Mouse (Mus musculus) lung, embryonic 14.5 days (tissue): Measurements from ENCODE around the gene Ankrd36. TPM values are rescaled to one million over a fixed set of nuclear protein-coding genes. Genes with fewer than 3 reads are reported as not detected.
A peak's percentile ranks its signal among the peaks of the same experiment; 100 is the strongest.
"Not testable (repeated sequence)": the region's sequence is repeated elsewhere in the genome, so short reads cannot be mapped to it uniquely, and the experiment has no call there.

ENCODE experiments used
- ATAC-seq: fragments of 200-750 bp; cut with Nextera tagmentation; 2 replicates; pipeline ENCODE4 v1.8.0; 2017; ENCODE audit warnings: mild to moderate bottlenecking, moderate TSS enrichment, moderate library complexity; ENCODE audit not compliant: insufficient read depth
- DNase-seq: peaks from one replicate; pipeline ENCODE4 v3.0.0-alpha.2; 2015
- H3K27ac ChIP-seq: fragments of 300-500 bp; sonication (generic); 2 replicates; pipeline ENCODE4 v1.5.1; 2014; ENCODE audit warnings: low read depth, mild to moderate bottlenecking, moderate library complexity
- H3K27me3 ChIP-seq: fragments of 300-500 bp; sonication (generic); 2 replicates; pipeline ENCODE4 v1.6.1; 2014; ENCODE audit warnings: low read length, control low read depth; ENCODE audit not compliant: insufficient read depth
- H3K36me3 ChIP-seq: fragments of 300-500 bp; sonication (generic); 2 replicates; pipeline ENCODE4 v1.6.1; 2014; ENCODE audit warnings: control low read depth; ENCODE audit not compliant: insufficient read depth
- H3K4me1 ChIP-seq: fragments of 300-500 bp; sonication (generic); 2 replicates; pipeline ENCODE4 v1.6.1; 2014; ENCODE audit warnings: antibody characterized with exemption, control low read depth; ENCODE audit not compliant: insufficient read depth
- H3K4me2 ChIP-seq: fragments of 300-500 bp; sonication (generic); 2 replicates; pipeline ENCODE4 v1.6.1; 2014; ENCODE audit warnings: mild to moderate bottlenecking
- H3K4me3 ChIP-seq: fragments of 300-500 bp; sonication (generic); 2 replicates; pipeline ENCODE4 v1.5.1; 2014; ENCODE audit warnings: low read depth, low read length
- H3K9ac ChIP-seq: fragments of 300-500 bp; sonication (generic); 2 replicates; pipeline ENCODE4 v1.6.1; 2014
- H3K9me3 ChIP-seq: fragments of 300-500 bp; sonication (generic); 2 replicates; pipeline ENCODE4 v1.6.1; 2016; ENCODE audit warnings: low read depth, low read length, control low read depth
- CTCF ChIP-seq: IDR thresholded peaks from 2 replicates; pipeline ENCODE4 v1.5.1; 2016; ENCODE audit warnings: antibody characterized with exemption, low read depth
- WGBS: fragments of 180-500 bp; shearing (Covaris S2); extraction: QIAGEN DNeasy Blood & Tissue Kit; methylation state at CpG from one replicate; pipeline ENCODE4 v1.1.7; 2014; 5-methylcytosine and 5-hydroxymethylcytosine counted together
- polyA plus RNA-seq: library from polyadenylated mRNA; unstranded; fragments of >200 nt; fragmentation: Nextera tagmentation; extraction: Ambion mirVana; gene quantifications from 2 replicates; pipeline ENCODE4 v1.2.1, GENCODE M21; 2014

Gene Ankrd36
- polyA plus RNA-seq, 1 experiment from 2014 or later: not detected

DNA sequence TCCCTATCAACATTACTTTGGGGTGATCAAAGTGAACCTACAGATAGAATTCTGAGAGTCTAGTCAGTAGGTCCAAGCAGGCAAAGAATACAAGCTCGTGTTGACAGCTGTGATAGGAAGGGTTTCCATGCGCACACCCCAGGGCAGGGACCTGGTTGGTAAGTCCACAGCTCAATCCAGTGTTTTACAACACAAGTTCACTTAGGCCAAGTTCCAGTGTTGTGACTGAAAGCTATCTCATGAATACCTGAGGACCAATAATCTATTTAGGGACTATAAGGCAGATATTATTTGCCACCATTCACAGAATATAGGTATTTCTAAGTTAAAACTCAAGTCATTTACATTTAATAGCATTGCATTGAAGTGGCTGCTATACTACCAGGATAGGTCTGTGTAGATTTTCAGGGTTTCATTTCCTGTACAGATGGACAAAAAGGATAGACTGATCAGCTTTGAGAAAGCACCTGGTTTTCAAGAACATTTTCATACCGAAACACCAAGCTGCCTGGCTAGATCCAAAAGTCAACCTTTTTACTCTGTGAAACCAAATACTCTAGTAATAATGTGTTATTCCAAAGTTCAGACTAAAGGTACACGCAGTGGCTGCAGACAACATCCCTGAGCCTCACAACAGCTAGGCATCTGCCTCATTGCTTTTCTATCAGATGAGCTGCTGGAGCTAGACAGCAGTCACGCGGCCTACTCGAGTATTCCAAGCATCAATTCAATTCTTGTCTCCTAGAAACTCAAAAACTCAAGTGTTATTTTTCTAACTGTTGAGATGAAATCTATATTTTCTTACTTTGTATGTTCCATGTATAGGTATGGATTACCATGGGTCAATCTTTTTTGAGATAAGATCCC, 42.7 kb upstream of the Ankrd36 start:
- no peaks in the 10 kb centered on the region for H3K4me1 ChIP-seq
- no peak for DNase-seq
- no peaks in the 10 kb centered on the region for H3K9me3 ChIP-seq
- H3K4me2 ChIP-seq: no peak overlapping the region
- H3K4me3 ChIP-seq: no peak overlapping the region
- no peaks in the 10 kb centered on the region for H3K27me3 ChIP-seq
- 87% methylated on average over 7 of the region's 7 CpGs for WGBS
- no peak for ATAC-seq
- peaks cover 88% of the 10 kb centered on the region for H3K36me3 ChIP-seq
- H3K27ac ChIP-seq: no peak overlapping the region
- TF ChIP-seq CTCF: no peak
- no peak overlapping the region for H3K9ac ChIP-seq

DNA sequence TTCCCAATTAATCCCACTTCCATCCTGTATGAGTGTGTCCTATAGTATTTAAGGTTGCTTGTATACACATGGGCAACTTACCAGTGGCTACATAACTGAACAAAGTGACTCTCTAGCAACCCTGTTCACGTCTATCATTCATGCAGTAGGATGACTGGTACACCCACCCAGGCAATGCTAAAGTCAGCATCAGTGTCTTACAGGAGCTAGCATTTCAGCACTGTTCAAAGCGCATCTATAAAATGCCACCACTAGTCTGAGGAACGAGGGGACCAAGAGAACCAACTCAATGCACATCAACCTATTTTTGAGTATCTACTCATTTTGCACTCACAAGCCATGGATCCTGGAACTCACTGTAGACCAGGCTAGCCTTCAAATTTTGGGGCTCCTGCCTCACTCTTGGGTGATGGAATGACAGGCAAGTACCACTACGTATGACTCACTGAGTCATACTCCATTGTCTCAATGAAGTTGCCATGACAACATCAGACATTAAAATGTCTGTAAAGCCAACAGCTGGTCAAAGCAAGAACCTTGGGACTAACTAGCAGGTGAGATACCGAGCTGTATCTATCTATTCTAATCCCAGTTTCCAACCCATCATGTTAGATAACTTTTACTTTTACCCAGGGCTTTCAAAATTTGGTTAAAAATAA, 41.5 kb upstream of the Ankrd36 start:
- H3K36me3 ChIP-seq: peaks cover 91% of the 10 kb centered on the region
- ATAC-seq: no peak
- 84% methylated on average over 5 of the region's 5 CpGs for WGBS
- DNase-seq: no peak
- H3K27me3 ChIP-seq: no peaks in the 10 kb centered on the region
- no peak overlapping the region for H3K4me3 ChIP-seq
- peak; percentile 2; the same call in 1 of the 2 replicates for TF ChIP-seq CTCF
- no peak overlapping the region for H3K9ac ChIP-seq
- no peak overlapping the region for H3K4me2 ChIP-seq
- H3K27ac ChIP-seq: no peak overlapping the region
- no peaks in the 10 kb centered on the region for H3K4me1 ChIP-seq
- no peaks in the 10 kb centered on the region for H3K9me3 ChIP-seq

DNA sequence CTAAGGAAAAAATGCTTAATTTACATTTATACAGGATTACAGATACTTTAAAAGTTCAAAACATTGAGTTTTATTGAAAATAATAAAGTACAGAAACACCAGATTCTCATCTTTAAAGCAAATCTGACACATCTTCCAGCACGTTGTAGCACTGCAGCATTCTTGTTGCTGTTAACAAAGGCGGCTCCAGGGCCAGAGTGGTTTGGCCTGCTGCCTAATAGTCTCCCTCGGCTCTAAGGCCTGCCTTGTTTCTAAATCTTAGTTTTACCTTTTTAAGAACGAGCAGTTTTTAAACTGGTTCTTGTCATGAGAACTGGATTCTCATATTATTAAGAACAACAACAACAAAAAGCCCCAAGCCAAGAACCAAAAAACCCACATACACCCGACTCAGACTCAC, 40.6 kb upstream of the Ankrd36 start:
- ATAC-seq (no peak), DNase-seq (no peak)
- Histone ChIP-seq H3K4me3 (no peak overlapping the region), H3K27me3 (no peaks in the 10 kb centered on the region), H3K9ac (no peak overlapping the region), H3K36me3 (peaks cover 91% of the 10 kb centered on the region), H3K4me2 (no peak overlapping the region), H3K4me1 (no peaks in the 10 kb centered on the region), H3K27ac (no peak overlapping the region), H3K9me3 (no peaks in the 10 kb centered on the region)
- no peak for TF ChIP-seq CTCF
- 52% methylated on average over 5 of the region's 5 CpGs for WGBS

DNA sequence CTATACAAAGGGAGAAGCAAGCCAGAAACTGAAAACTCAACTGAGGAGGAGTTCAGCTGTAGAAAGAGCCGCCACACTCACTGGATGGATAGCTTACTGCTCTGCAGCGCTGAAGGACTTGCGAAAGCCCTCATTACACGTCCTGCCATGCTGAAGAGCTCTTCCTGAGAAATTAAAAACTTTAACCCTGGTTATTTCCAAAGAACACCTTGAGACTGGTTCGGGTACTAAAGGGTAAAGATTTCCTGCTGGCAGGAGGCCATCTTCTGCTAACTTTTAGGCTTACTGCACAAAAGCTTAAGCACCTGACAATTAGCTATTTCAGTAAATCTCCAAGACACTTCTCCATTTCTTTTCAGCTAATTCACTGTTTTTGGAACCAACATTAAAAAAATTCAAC, 39.3 kb upstream of the Ankrd36 start:
- Histone ChIP-seq H3K4me3 (no peak overlapping the region), H3K27ac (no peak overlapping the region), H3K36me3 (peaks cover 91% of the 10 kb centered on the region), H3K27me3 (no peaks in the 10 kb centered on the region), H3K9ac (no peak overlapping the region), H3K4me2 (no peak overlapping the region), H3K4me1 (no peaks in the 10 kb centered on the region), H3K9me3 (no peaks in the 10 kb centered on the region)
- no peak for ATAC-seq
- 72% methylated on average over 5 of the region's 5 CpGs for WGBS
- DNase-seq: no peak
- TF ChIP-seq CTCF: no peak

DNA sequence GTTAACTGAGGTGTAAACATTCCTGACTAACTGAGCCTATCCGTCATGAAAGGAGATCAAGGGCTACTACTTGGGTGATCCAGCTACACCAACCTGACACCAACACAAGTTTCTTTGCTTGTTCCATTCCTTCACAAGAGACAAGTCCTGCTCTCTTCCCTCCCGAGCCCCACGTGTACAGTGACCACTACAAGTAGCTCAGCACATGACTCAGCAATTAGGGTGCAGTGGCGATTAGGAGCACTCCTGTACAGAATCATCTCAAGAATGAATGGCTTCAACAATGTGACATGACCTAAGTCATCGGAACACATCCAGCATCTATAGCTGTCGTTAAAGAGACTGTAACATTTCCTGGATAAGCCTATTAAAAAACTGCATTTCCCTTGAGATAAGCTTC, 38.8 kb upstream of the Ankrd36 start:
- DNase-seq (no peak), ATAC-seq (no peak)
- no peaks in the 10 kb centered on the region for H3K9me3 ChIP-seq
- 68% methylated on average over 6 of the region's 6 CpGs for WGBS
- no peak for TF ChIP-seq CTCF
- no peak overlapping the region for H3K4me2 ChIP-seq
- no peaks in the 10 kb centered on the region for H3K4me1 ChIP-seq
- no peak overlapping the region for H3K4me3 ChIP-seq
- H3K27me3 ChIP-seq: no peaks in the 10 kb centered on the region
- H3K9ac ChIP-seq: no peak overlapping the region
- no peak overlapping the region for H3K27ac ChIP-seq
- peaks cover 86% of the 10 kb centered on the region for H3K36me3 ChIP-seq

DNA sequence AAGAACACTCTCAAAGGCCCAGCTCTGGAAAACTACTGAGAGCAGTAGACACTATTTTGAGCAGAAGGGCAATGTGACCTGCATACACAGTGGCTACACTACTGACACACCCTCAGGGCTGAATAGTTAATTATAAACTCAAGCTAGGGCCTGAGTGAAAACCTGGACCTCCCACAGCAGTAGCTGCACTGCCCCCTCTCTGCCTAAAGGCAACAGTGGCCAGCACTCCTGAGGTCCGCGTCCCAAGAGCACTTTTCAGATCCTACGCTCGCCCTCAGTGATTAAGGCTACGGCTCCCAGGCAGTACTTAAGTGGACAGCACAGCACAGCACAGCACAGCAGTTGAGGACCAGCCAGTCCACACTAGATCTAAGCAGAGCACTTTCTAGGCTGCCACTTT, 36.4 kb upstream of the Ankrd36 start:
- DNase-seq: no peak
- peaks cover 71% of the 10 kb centered on the region for H3K36me3 ChIP-seq
- no peak overlapping the region for H3K27ac ChIP-seq
- no peaks in the 10 kb centered on the region for H3K9me3 ChIP-seq
- H3K27me3 ChIP-seq: no peaks in the 10 kb centered on the region
- 0 out of 2 replicates have a peak, but pooled peaks have one; percentile 15 for TF ChIP-seq CTCF
- H3K4me3 ChIP-seq: no peak overlapping the region
- ATAC-seq: no peak
- H3K9ac ChIP-seq: no peak overlapping the region
- no peak overlapping the region for H3K4me2 ChIP-seq
- 74% methylated on average over 5 of the region's 5 CpGs for WGBS
- H3K4me1 ChIP-seq: no peaks in the 10 kb centered on the region

DNA sequence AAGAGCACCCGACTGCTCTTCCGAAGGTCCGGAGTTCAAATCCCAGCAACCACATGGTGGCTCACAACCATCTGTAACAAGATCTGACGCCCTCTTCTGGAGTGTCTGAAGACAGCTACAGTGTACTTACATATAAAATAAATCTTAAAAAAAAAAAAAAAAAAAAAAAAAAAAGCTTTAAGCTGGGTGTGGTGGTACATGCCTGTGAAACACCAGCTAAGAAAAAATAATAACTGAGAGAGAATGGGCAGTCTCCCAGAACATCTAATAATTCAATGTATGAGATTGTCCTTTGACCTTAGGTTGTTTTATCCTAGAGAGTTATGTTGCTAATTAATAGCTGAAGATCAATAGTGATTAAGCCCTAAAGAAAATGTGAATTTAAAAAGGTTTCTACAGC, 32.0 kb upstream of the Ankrd36 start:
- H3K4me2 ChIP-seq, H3K27me3 ChIP-seq, H3K4me1 ChIP-seq, H3K9me3 ChIP-seq, H3K9ac ChIP-seq, DNase-seq, H3K27ac ChIP-seq, ATAC-seq, H3K4me3 ChIP-seq: not testable (repeated sequence)
- H3K36me3 ChIP-seq: peaks cover 48% of the 10 kb centered on the region
- WGBS: 87% methylated on average over 4 of the region's 4 CpGs
